Mouse (Mus musculus) midbrain, embryonic 14.5 days (tissue): ENCODE results near the gene BC048562. TPM values are rescaled to one million over a fixed set of nuclear protein-coding genes. Genes with fewer than 3 reads are reported as not detected.

Source experiments
- ATAC-seq: fragments of 200-750 bp; cut with Nextera tagmentation; 2 replicates; pipeline ENCODE4 v1.8.0; 2017; ENCODE audit warnings: moderate number of reproducible peaks, moderate library complexity; ENCODE audit not compliant: low FRiP score, low TSS enrichment
- DNase-seq: peaks from one replicate; pipeline ENCODE4 v3.0.0-alpha.2; 2015
- H3K27ac ChIP-seq: fragments of 300-500 bp; sonication (generic); replicated peaks from 2 replicates; pipeline ENCODE4 v1.5.1; 2014; ENCODE audit warnings: mild to moderate bottlenecking, low read depth, low read length, moderate library complexity
- H3K27me3 ChIP-seq: fragments of 300-500 bp; sonication (generic); 2 replicates; pipeline ENCODE4 v1.6.1; 2014; ENCODE audit warnings: low read length, control low read depth, mixed read lengths; ENCODE audit not compliant: control insufficient read depth, insufficient read depth
- H3K36me3 ChIP-seq: fragments of 300-500 bp; sonication (generic); 2 replicates; pipeline ENCODE4 v1.6.1; 2014; ENCODE audit warnings: low read length, control low read depth; ENCODE audit not compliant: control insufficient read depth, insufficient read depth
- H3K4me1 ChIP-seq: fragments of 300-500 bp; sonication (generic); 2 replicates; pipeline ENCODE4 v1.6.1; 2014; ENCODE audit warnings: mild to moderate bottlenecking, antibody characterized with exemption, low read length, control low read depth; ENCODE audit not compliant: control insufficient read depth, insufficient read depth
- H3K4me2 ChIP-seq: fragments of 300-500 bp; sonication (generic); 2 replicates; pipeline ENCODE4 v1.6.1; 2014; ENCODE audit warnings: mild to moderate bottlenecking, low read length, moderate library complexity
- H3K4me3 ChIP-seq: fragments of 300-500 bp; sonication (generic); replicated peaks from 2 replicates; pipeline ENCODE4 v1.5.1; 2014; ENCODE audit warnings: low read depth, low read length
- H3K9ac ChIP-seq: fragments of 300-500 bp; sonication (generic); replicated peaks from 2 replicates; pipeline ENCODE4 v1.6.1; 2014; ENCODE audit warnings: mild to moderate bottlenecking, low read length, moderate library complexity
- H3K9me3 ChIP-seq: fragments of 300-500 bp; sonication (generic); 2 replicates; pipeline ENCODE4 v1.6.1; 2016; ENCODE audit warnings: low read length, control low read depth, mixed read lengths; ENCODE audit not compliant: control insufficient read depth
- WGBS: fragments of 180-500 bp; shearing (Covaris S2); extraction: QIAGEN DNeasy Blood & Tissue Kit; methylation state at CpG from one replicate; pipeline ENCODE4 v1.1.7; 2014; 5-methylcytosine and 5-hydroxymethylcytosine counted together
- polyA plus RNA-seq: library from polyadenylated mRNA; unstranded; fragments of >200 nt; fragmentation: Nextera tagmentation; extraction: Ambion mirVana; gene quantifications from 2 replicates; pipeline ENCODE4 v1.2.1, GENCODE M21; 2014

BC048562 gene
- polyA plus RNA-seq, 1 experiment from 2014 or later, result not detected

GRCm38 (mm10) chr9:108489702-108490558 lies 53.6 kb downstream of the BC048562 start:
- ATAC-seq, result no peak; the same call in 1 of the 2 replicates
- peaks cover 34% of the 10 kb centered on the region for H3K36me3 ChIP-seq

GRCm38 (mm10) chr9:108490559-108491285 lies 54.4 kb downstream of the BC048562 start, which contains the start of gene Usp19:
Gene Usp19 (plus strand): TSS chr9:108490602.
- under 1% methylated on average over 69 of the region's 69 CpGs for WGBS
- H3K27ac ChIP-seq, result peak within 1 kb of the TSS; percentile 97
- peak within 1 kb of the TSS; percentile 95 for H3K9ac ChIP-seq
- no peaks in the 10 kb centered on the region for H3K9me3 ChIP-seq
- H3K4me1 ChIP-seq, result peaks cover 18% of the 10 kb centered on the region
- peak within 1 kb of the TSS; percentile 98 for H3K4me3 ChIP-seq
- no peaks in the 10 kb centered on the region for H3K27me3 ChIP-seq
- peak within 1 kb of the TSS; percentile 94 for H3K4me2 ChIP-seq
- ATAC-seq (peak; percentile 94), DNase-seq (peak; percentile 99)
- peaks cover 39% of the 10 kb centered on the region for H3K36me3 ChIP-seq

More at GRCm38 (mm10) chr9:108489702-108490558, 53.6 kb downstream of the BC048562 start:
- peak overlapping the region; percentile 98 for H3K4me3 ChIP-seq
- peak overlapping the region; percentile 95 for H3K9ac ChIP-seq
- peak overlapping the region; percentile 97 for H3K27ac ChIP-seq
- H3K4me2 ChIP-seq, result peak overlapping the region; percentile 94
- no peaks in the 10 kb centered on the region for H3K27me3 ChIP-seq
- 66% methylated on average over 26 of the region's 26 CpGs for WGBS
- no peaks in the 10 kb centered on the region for H3K9me3 ChIP-seq
- no peak for DNase-seq
- H3K4me1 ChIP-seq, result peaks cover 18% of the 10 kb centered on the region

GRCm38 (mm10) chr9:108491286-108491580 lies 55.0 kb downstream of the BC048562 start:
- H3K27me3 ChIP-seq, result no peaks in the 10 kb centered on the region
- WGBS, result 14% methylated on average over 12 of the region's 12 CpGs
- DNase-seq (no peak), ATAC-seq (no peak)
- H3K27ac ChIP-seq, result peak overlapping the region; percentile 97
- peak overlapping the region; percentile 98 for H3K4me3 ChIP-seq
- H3K9ac ChIP-seq, result peak overlapping the region; percentile 95
- no peaks in the 10 kb centered on the region for H3K9me3 ChIP-seq
- H3K36me3 ChIP-seq, result peaks cover 44% of the 10 kb centered on the region
- peak overlapping the region; percentile 94 for H3K4me2 ChIP-seq
- peaks cover 18% of the 10 kb centered on the region for H3K4me1 ChIP-seq

GRCm38 (mm10) chr9:108492043-108492750 lies 55.9 kb downstream of the BC048562 start:
- ATAC-seq, result no peak
- Histone ChIP-seq H3K27me3 (no peaks in the 10 kb centered on the region), H3K4me3 (no peak overlapping the region), H3K9ac (peak overlapping the region; percentile 95), H3K36me3 (peaks cover 52% of the 10 kb centered on the region), H3K4me2 (peak overlapping the region; percentile 94), H3K4me1 (peaks cover 18% of the 10 kb centered on the region), H3K27ac (no peak overlapping the region), H3K9me3 (no peaks in the 10 kb centered on the region)
- DNase-seq, result no peak
- 88% methylated on average over 16 of the region's 16 CpGs for WGBS

GRCm38 (mm10) chr9:108493246-108493645 lies 57.0 kb downstream of the BC048562 start:
- Histone ChIP-seq H3K4me2 (no peak overlapping the region), H3K27me3 (no peaks in the 10 kb centered on the region), H3K9ac (no peak overlapping the region), H3K4me1 (peaks cover 18% of the 10 kb centered on the region), H3K27ac (no peak overlapping the region), H3K9me3 (no peaks in the 10 kb centered on the region), H3K4me3 (no peak overlapping the region), H3K36me3 (peaks cover 62% of the 10 kb centered on the region)
- WGBS, result 95% methylated on average over 8 of the region's 8 CpGs
- no peak for DNase-seq
- no peak for ATAC-seq

- no peak for DNase-seq
Observed at GRCm38 (mm10) chr9:108494146-108494825, 58.0 kb downstream of the BC048562 start.

GRCm38 (mm10) chr9:108494905-108495304 lies 58.6 kb downstream of the BC048562 start:
- H3K4me3 ChIP-seq, result no peak overlapping the region
- DNase-seq (no peak), ATAC-seq (no peak)
- peaks cover 14% of the 10 kb centered on the region for H3K4me1 ChIP-seq
- H3K36me3 ChIP-seq, result peaks cover 79% of the 10 kb centered on the region
- H3K9ac ChIP-seq, result no peak overlapping the region
- no peak overlapping the region for H3K27ac ChIP-seq
- 83% methylated on average over 10 of the region's 10 CpGs for WGBS
- H3K9me3 ChIP-seq, result no peaks in the 10 kb centered on the region
- H3K27me3 ChIP-seq, result no peaks in the 10 kb centered on the region
- H3K4me2 ChIP-seq, result no peak overlapping the region

More at GRCm38 (mm10) chr9:108494146-108494825, 58.0 kb downstream of the BC048562 start:
- Histone ChIP-seq H3K9ac (no peak overlapping the region), H3K27ac (no peak overlapping the region), H3K27me3 (no peaks in the 10 kb centered on the region), H3K4me3 (no peak overlapping the region), H3K4me1 (peaks cover 18% of the 10 kb centered on the region), H3K4me2 (no peak overlapping the region), H3K36me3 (peaks cover 73% of the 10 kb centered on the region), H3K9me3 (no peaks in the 10 kb centered on the region)
- ATAC-seq, result no peak
- WGBS, result 93% methylated on average over 19 of the region's 19 CpGs
